Mouse (Mus musculus) hindbrain, embryonic 12.5 days (tissue): Measurements from ENCODE around the gene Cxcr4. TPM values are rescaled to one million over a fixed set of nuclear protein-coding genes. Genes with fewer than 3 reads are reported as not detected.

ENCODE experiments used
- ATAC-seq: fragments of 200-750 bp; cut with Nextera tagmentation; 2 replicates; pipeline ENCODE4 v1.8.0; 2017; ENCODE audit warnings: moderate TSS enrichment; ENCODE audit not compliant: low FRiP score
- H3K27ac ChIP-seq: fragments of 300-500 bp; sonication (generic); 2 replicates; pipeline ENCODE4 v1.5.1; 2016; ENCODE audit warnings: mild to moderate bottlenecking
- H3K27me3 ChIP-seq: fragments of 300-500 bp; sonication (generic); 2 replicates; pipeline ENCODE4 v1.6.1; 2016; ENCODE audit warnings: mild to moderate bottlenecking
- H3K36me3 ChIP-seq: fragments of 300-500 bp; sonication (generic); 2 replicates; pipeline ENCODE4 v1.6.1; 2016; ENCODE audit warnings: mild to moderate bottlenecking
- H3K4me1 ChIP-seq: fragments of 300-500 bp; sonication (generic); 2 replicates; pipeline ENCODE4 v1.6.1; 2016
- H3K4me2 ChIP-seq: fragments of 300-500 bp; sonication (generic); replicated peaks from 2 replicates; pipeline ENCODE4 v1.6.1; 2016; ENCODE audit warnings: mild to moderate bottlenecking
- H3K4me3 ChIP-seq: fragments of 300-500 bp; sonication (generic); 2 replicates; pipeline ENCODE4 v1.5.1; 2016; ENCODE audit warnings: mild to moderate bottlenecking
- H3K9ac ChIP-seq: fragments of 300-500 bp; sonication (generic); 2 replicates; pipeline ENCODE4 v1.6.1; 2016; ENCODE audit warnings: mild to moderate bottlenecking, moderate library complexity
- H3K9me3 ChIP-seq: fragments of 300-500 bp; sonication (generic); replicated peaks from 2 replicates; pipeline ENCODE4 v1.6.1; 2016; ENCODE audit warnings: mild to moderate bottlenecking
- WGBS: fragments of 180-500 bp; shearing (Covaris S2); methylation state at CpG from one replicate; pipeline ENCODE4 v1.1.7; 2016; 5-methylcytosine and 5-hydroxymethylcytosine counted together
- polyA plus RNA-seq: library from polyadenylated mRNA; unstranded; fragments of >200 nt; fragmentation: Nextera tagmentation; extraction: Ambion mirVana; gene quantifications from 2 replicates; pipeline ENCODE4 v1.2.1, GENCODE M21; 2016

Cxcr4 gene
- polyA plus RNA-seq, 1 experiment from 2014 or later: 18.2 TPM

- Histone ChIP-seq H3K4me1 (peaks cover 3% of the 10 kb centered on the region; the same call in 1 of the 2 replicates), H3K9me3 (no peaks in the 10 kb centered on the region), H3K9ac (no peak overlapping the region), H3K36me3 (no peaks in the 10 kb centered on the region), H3K4me2 (no peak overlapping the region), H3K27me3 (no peaks in the 10 kb centered on the region), H3K27ac (no peak overlapping the region), H3K4me3 (no peak overlapping the region)
- WGBS: 81% methylated on average over 2 of the region's 2 CpGs
- no peak for ATAC-seq
These were observed 23.3 kb upstream of the Cxcr4 start for GRCm38 (mm10) chr1:128615459-128615806.

- no peaks in the 10 kb centered on the region for H3K27me3 ChIP-seq
- no peak overlapping the region for H3K4me3 ChIP-seq
- WGBS: 81% methylated on average over 7 of the region's 7 CpGs
- no peak overlapping the region for H3K27ac ChIP-seq
- no peaks in the 10 kb centered on the region for H3K9me3 ChIP-seq
- peaks cover 3% of the 10 kb centered on the region; the same call in 1 of the 2 replicates for H3K4me1 ChIP-seq
- no peak overlapping the region for H3K4me2 ChIP-seq
- ATAC-seq: no peak
- no peaks in the 10 kb centered on the region for H3K36me3 ChIP-seq
- no peak overlapping the region for H3K9ac ChIP-seq
These were observed 22.8 kb upstream of the Cxcr4 start for GRCm38 (mm10) chr1:128614653-128615458.

GRCm38 (mm10) chr1:128608119-128608518, 16.0 kb upstream of the Cxcr4 start:
- WGBS: 65% methylated on average over 6 of the region's 6 CpGs
- no peaks in the 10 kb centered on the region for H3K9me3 ChIP-seq

DNA sequence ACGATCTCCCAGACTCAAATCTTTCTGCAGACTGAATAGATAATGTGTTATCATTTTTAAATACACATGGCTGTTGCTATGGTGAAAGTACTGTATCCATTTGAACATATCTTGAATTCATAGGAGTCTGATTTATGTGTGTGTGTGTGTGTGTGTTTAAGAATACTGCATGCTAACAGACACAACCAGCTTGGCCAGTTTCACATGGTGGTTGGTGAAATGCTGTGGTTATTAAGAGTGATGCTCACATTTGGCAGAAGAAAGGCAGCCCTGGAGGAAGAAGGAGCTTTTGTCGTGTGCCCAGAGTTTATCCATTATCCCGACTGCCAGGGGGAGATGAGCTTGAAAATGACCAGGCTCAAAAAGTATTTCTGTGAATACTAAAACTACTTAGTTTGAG, 15.3 kb upstream of the Cxcr4 start:
- Histone ChIP-seq H3K27ac (no peak overlapping the region), H3K36me3 (no peaks in the 10 kb centered on the region), H3K27me3 (no peaks in the 10 kb centered on the region), H3K9ac (no peak overlapping the region), H3K4me2 (no peak overlapping the region), H3K4me3 (no peak overlapping the region), H3K9me3 (no peaks in the 10 kb centered on the region), H3K4me1 (no peaks in the 10 kb centered on the region; the same call in 1 of the 2 replicates)
- 70% methylated on average over 3 of the region's 3 CpGs for WGBS
- ATAC-seq: no peak

More at GRCm38 (mm10) chr1:128608119-128608518, 16.0 kb upstream of the Cxcr4 start:
- Histone ChIP-seq H3K4me1 (no peaks in the 10 kb centered on the region; the same call in 1 of the 2 replicates), H3K27me3 (no peaks in the 10 kb centered on the region), H3K4me3 (no peak overlapping the region), H3K9ac (no peak overlapping the region), H3K27ac (no peak overlapping the region), H3K36me3 (no peaks in the 10 kb centered on the region), H3K4me2 (no peak overlapping the region)
- no peak for ATAC-seq

- H3K27me3 ChIP-seq: no peaks in the 10 kb centered on the region
- no peaks in the 10 kb centered on the region for H3K36me3 ChIP-seq
- 63% methylated on average over 1 of the region's 1 CpGs for WGBS
- no peak overlapping the region for H3K9ac ChIP-seq
- no peaks in the 10 kb centered on the region for H3K9me3 ChIP-seq
- ATAC-seq: no peak
- no peaks in the 10 kb centered on the region for H3K4me1 ChIP-seq
- H3K4me3 ChIP-seq: no peak overlapping the region
- no peak overlapping the region for H3K4me2 ChIP-seq
- H3K27ac ChIP-seq: no peak overlapping the region
These were observed 13.7 kb upstream of the Cxcr4 start for GRCm38 (mm10) chr1:128605794-128606193.

DNA sequence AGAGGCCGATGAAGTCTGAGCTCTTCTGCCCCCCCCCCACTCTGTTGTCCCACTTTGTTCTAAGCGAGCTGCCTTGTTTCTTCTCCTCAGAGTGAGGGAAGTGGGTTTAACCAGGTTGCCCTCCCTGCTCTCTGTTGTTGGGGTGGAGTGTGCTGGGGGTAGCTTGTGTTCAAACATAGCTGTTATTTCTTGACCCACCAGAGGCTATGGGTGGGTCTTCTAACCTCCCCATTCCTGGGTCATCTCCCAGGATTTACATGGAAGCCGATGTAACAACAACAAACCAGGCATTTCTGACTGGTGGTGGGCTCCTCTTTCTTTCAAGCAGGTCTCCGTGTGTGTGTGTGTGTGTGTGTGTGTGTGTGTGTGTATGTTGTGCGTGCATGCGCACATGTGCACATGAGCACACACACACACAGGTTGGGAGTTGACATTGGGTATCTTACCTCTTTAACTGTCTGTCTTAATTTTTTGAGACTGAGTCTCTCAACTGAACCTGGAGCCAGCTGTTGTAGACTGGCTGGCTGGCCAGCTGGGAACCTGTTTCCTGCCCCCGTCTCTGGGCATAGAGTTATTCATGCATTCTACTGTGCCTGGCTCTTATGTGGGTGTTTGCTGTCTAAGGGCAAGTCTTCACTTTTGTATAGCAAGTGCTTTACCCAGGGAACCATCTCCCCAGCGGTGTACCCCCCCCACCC, 10.7 kb upstream of the Cxcr4 start:
- no peak overlapping the region for H3K27ac ChIP-seq
- H3K9ac ChIP-seq: no peak overlapping the region
- no peaks in the 10 kb centered on the region for H3K36me3 ChIP-seq
- H3K4me3 ChIP-seq: no peak overlapping the region
- H3K4me2 ChIP-seq: no peak overlapping the region
- no peaks in the 10 kb centered on the region for H3K9me3 ChIP-seq
- no peaks in the 10 kb centered on the region for H3K4me1 ChIP-seq
- no peaks in the 10 kb centered on the region for H3K27me3 ChIP-seq
- no peak for ATAC-seq
- WGBS: 78% methylated on average over 8 of the region's 8 CpGs

GRCm38 (mm10) chr1:128602018-128602687, 10.1 kb upstream of the Cxcr4 start:
- WGBS: 85% methylated on average over 5 of the region's 5 CpGs
- Histone ChIP-seq H3K4me2 (no peak overlapping the region), H3K36me3 (no peaks in the 10 kb centered on the region), H3K9ac (no peak overlapping the region), H3K4me1 (peaks cover 3% of the 10 kb centered on the region; the same call in 1 of the 2 replicates), H3K27ac (no peak overlapping the region), H3K27me3 (no peaks in the 10 kb centered on the region), H3K4me3 (no peak overlapping the region), H3K9me3 (no peaks in the 10 kb centered on the region)
- no peak for ATAC-seq

DNA sequence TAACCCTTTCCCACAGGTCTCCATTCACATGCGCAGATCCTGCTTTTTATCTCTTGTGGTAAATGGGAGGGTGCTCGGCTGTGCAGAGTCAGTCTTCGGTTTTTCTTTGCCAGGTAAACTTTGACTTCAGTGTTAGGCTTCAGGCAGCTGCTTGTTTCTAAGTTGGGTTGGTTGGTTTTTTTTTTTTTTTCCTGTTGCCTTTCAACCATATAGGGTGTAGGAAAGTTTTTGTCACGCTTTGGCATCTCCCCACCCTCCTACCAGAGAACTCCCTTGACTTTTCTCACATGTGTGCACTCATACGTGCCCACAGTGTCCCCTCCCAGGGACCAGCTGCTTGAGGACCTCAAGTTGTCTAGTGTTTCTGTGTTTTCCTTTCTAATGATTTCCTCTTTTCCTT, 9.2 kb upstream of the Cxcr4 start:
- no peak overlapping the region for H3K4me3 ChIP-seq
- H3K9ac ChIP-seq: no peak overlapping the region
- H3K4me1 ChIP-seq: peaks cover 7% of the 10 kb centered on the region; the same call in 1 of the 2 replicates
- 70% methylated on average over 5 of the region's 5 CpGs for WGBS
- no peaks in the 10 kb centered on the region for H3K27me3 ChIP-seq
- H3K36me3 ChIP-seq: no peaks in the 10 kb centered on the region
- no peak overlapping the region for H3K4me2 ChIP-seq
- no peaks in the 10 kb centered on the region for H3K9me3 ChIP-seq
- ATAC-seq: no peak
- H3K27ac ChIP-seq: no peak overlapping the region

GRCm38 (mm10) chr1:128600549-128600948, 8.5 kb upstream of the Cxcr4 start:
- no peaks in the 10 kb centered on the region for H3K9me3 ChIP-seq

DNA sequence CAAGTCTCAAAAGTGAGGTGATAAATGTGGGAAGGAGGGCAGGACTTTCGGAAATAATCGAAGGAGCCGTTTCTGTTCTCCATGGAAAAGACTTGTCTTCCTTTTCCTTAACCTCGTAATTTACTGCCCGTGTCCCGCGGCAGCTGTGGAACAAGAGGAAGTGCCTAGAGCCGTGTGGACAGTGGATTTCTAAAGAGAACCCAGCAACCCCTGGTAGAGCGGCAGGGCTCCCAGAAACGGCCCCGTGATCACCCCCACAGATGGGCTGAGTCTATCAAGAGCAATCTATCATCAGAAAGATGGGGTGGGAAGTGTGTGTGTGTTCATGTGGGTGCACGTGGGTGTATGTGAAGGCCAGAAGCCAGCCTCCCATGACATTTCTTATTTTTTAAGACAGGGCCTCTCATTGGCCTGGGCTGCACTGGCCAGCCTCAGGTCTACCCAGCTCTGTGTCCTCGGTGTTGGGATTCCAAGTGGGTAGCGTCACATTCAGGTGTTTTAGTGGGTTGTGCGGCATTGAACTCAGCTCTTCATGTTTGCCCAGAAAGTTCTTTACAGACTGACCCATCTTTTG, 5.2 kb upstream of the Cxcr4 start:
- Histone ChIP-seq H3K36me3 (no peaks in the 10 kb centered on the region), H3K27me3 (no peaks in the 10 kb centered on the region), H3K9ac (no peak overlapping the region), H3K4me2 (no peak overlapping the region), H3K9me3 (no peaks in the 10 kb centered on the region), H3K4me1 (peaks cover 43% of the 10 kb centered on the region), H3K4me3 (no peak overlapping the region), H3K27ac (no peak overlapping the region)
- ATAC-seq: no peak
- WGBS: 65% methylated on average over 15 of the region's 15 CpGs

More at GRCm38 (mm10) chr1:128600549-128600948, 8.5 kb upstream of the Cxcr4 start:
- no peak overlapping the region for H3K4me2 ChIP-seq
- H3K4me3 ChIP-seq: no peak overlapping the region
- 88% methylated on average over 2 of the region's 2 CpGs for WGBS
- no peaks in the 10 kb centered on the region for H3K27me3 ChIP-seq
- peaks cover 13% of the 10 kb centered on the region for H3K4me1 ChIP-seq
- no peak for ATAC-seq
- no peak overlapping the region for H3K9ac ChIP-seq
- H3K27ac ChIP-seq: no peak overlapping the region
- no peaks in the 10 kb centered on the region for H3K36me3 ChIP-seq

DNA sequence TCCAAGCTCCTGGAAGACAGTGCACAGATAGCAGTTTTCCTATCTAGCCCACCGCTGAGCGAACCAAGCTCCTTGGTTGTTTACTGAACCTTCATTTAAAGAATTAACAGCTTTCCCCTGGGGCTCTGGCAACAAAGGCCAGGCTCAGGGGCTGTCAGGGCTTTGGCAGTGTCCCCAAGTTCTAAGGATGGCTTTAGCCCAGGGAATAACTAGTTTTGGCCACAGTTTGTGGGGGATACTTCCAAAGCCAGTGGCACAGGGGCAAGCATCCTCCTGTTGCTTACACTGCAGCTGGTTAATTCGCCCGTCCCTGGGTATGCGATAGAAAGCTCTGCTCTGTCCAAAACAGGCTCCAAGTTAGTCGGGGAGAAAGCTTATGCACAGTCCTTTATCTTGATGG, 3.4 kb upstream of the Cxcr4 start:
- peaks cover 43% of the 10 kb centered on the region for H3K4me1 ChIP-seq
- no peak for ATAC-seq
- no peaks in the 10 kb centered on the region for H3K9me3 ChIP-seq
- 17% methylated on average over 6 of the region's 6 CpGs for WGBS
- H3K27ac ChIP-seq: no peak overlapping the region
- no peak overlapping the region for H3K9ac ChIP-seq
- H3K4me3 ChIP-seq: no peak overlapping the region
- H3K36me3 ChIP-seq: no peaks in the 10 kb centered on the region
- no peaks in the 10 kb centered on the region for H3K27me3 ChIP-seq
- no peak overlapping the region for H3K4me2 ChIP-seq

DNA sequence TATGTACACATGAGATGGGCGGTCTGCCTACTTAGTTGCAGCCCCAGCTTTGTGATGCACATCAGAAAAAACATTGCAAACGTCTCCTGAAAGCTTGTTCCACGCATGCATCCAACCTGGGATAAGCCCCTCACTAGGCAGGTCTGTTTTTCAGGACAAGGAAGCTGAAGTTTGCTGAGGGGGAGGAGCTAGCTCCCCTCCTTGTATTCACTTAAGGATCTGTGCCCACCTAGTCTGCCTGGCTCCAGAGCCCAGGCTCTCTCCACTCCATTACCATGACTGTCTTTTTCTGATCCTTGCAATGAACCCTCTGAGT, 3.0 kb upstream of the Cxcr4 start:
- H3K4me1 ChIP-seq: peaks cover 43% of the 10 kb centered on the region
- ATAC-seq: no peak
- H3K27me3 ChIP-seq: no peaks in the 10 kb centered on the region
- no peak overlapping the region for H3K27ac ChIP-seq
- no peak overlapping the region for H3K4me3 ChIP-seq
- no peaks in the 10 kb centered on the region for H3K9me3 ChIP-seq
- WGBS: 25% methylated on average over 3 of the region's 3 CpGs
- no peak overlapping the region for H3K4me2 ChIP-seq
- H3K9ac ChIP-seq: no peak overlapping the region
- H3K36me3 ChIP-seq: no peaks in the 10 kb centered on the region
